Mouse (Mus musculus): Measurements from ENCODE around the gene Ndrg2.

DNA sequence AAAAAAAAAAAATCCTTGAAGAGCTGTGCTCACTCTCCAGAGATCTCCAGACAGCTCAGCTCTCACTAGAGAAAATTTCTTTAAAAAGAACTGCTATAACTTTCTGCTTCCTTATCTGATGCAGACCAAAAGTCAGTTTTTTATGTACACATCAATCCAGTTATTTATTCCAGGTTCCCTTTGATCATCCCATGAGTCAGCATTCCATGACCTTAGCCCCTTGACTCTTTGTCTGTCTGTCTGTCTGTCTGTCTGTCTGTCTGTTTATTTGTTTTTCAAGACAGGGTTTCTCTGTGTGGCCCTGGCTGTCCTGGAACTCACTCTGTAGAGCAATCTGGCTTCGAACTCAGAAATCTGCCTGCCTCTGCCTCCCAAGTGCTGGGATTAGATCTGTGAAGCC lies 14.6 kb downstream of the Ndrg2 start:
- TF ChIP-seq POLR2A (IDR thresholded peaks at IDR 0.05; ENCODE audit: borderline replicate concordance, control insufficient read depth, low read depth, low read length), result no peak
- no peak for TF ChIP-seq CTCF (IDR thresholded peaks at IDR 0.05; ENCODE audit: control insufficient read depth, insufficient read depth, low read length)
